Mouse (Mus musculus): Measurements from ENCODE around the gene Pigt.

The Pigt gene
- long read RNA-seq, experiment 1, partial matches to known transcripts: 0 of 1 reads
- long read RNA-seq, experiment 1, other reads (novel, unspliced or antisense): 0 of 1 reads
- long read RNA-seq, experiment 2: 0 reads

DNA sequence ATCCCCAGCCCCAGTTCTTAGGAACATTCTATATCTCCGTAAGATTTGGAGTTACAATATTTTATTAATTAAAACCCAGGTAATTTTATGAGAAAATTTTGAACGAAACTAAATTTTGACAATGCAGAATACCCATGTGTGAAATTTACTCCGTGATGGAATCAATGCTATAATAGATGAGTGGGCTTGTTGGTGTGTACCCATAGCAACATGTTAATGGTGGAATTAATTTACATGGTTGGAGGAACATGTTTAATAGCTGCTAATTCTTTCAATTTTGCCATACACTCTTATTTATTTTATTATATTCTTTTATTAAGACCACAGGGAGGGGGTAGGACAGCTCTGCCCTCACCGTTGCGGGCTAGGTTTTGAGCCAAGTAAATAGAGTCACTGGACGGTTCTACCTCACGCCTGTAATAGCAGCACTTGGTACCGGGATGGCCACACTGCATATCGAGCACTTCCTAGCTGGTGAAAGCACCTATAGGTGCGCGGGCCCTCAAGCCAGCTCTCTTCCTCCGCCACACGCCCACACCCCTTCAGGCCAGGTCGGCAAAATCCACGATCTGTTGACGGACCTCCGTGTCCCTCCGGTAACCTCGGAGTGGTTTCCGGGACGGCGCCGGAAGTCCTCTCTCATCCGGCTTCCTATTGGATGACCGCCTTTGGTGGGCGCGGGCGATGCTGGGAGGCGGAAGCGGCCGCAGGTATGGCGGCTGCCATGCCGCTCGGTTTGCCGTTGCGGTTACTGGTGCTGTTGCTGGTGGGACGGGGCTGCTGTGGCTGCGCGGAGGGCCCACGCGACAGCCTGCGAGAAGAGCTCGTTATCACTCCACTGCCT is at the start of gene Pigt:
Pigt (plus strand) TSS at position 674 of the 844 bp plus-strand sequence.
- intact Hi-C loops (cut with DNase I): no loop called here

- intact Hi-C loops (cut with DNase I): no loop called here
These were observed 49.2 kb upstream of the Pigt start for GRCm38 (mm10) chr2:164448140-164448539.

DNA sequence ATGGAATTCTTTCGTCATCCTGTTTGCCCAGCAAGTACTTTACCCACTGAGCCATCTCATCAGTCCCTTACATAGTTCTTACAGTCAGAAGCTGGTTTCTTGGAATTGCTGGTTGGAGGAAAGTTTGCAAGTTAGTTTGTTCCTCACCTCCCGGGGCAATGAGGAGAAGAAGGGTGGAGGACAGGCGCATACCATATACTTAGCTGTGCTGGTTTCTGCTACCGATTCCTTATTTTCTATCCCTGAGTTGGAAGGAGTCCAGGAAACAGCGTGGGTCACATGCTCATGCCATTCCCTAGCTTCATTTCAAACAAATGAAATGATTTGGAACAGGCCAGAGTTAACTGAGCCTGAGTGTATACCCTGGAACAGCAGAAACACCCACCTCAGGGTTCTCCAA is 48.4 kb upstream of the Pigt start:
- intact Hi-C loops (cut with DNase I): no loop called here

DNA sequence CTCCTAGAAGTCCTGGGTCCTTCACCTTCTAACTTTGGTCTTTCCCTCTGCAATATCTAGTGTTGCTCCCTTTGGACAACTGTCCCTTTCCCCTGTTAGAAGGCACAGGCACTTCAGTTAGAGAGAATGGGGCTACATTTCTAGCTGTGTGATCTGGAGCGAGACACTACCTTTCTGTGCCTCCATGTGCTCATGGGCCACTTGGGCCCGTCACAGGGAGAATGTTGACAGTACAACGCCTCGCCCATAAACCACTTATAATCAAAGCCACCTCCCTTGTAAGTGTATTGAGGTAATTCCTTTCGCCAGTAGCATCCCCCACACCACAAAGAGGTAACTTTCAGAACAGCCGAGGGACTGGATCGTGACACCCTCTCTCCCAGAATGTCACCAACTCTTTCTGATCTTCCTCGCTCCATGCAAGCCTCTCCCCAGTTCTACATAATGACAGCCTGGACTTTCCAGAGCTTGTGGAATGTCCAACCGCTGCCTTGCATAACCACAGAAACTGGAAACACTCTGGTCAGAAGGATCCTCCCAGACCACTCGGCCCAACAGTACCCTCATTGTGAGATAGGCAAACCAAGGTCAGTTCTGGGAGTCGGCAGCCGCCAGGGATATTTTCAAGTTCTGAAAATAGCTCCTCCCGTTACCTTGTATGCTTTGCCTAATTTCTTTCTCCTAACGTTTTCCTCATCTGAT is 47.8 kb upstream of the Pigt start:
- intact Hi-C loops (cut with DNase I): no loop called here

- intact Hi-C loops (cut with DNase I): no loop called here
These were observed 45.2 kb upstream of the Pigt start for GRCm38 (mm10) chr2:164452000-164452676.

DNA sequence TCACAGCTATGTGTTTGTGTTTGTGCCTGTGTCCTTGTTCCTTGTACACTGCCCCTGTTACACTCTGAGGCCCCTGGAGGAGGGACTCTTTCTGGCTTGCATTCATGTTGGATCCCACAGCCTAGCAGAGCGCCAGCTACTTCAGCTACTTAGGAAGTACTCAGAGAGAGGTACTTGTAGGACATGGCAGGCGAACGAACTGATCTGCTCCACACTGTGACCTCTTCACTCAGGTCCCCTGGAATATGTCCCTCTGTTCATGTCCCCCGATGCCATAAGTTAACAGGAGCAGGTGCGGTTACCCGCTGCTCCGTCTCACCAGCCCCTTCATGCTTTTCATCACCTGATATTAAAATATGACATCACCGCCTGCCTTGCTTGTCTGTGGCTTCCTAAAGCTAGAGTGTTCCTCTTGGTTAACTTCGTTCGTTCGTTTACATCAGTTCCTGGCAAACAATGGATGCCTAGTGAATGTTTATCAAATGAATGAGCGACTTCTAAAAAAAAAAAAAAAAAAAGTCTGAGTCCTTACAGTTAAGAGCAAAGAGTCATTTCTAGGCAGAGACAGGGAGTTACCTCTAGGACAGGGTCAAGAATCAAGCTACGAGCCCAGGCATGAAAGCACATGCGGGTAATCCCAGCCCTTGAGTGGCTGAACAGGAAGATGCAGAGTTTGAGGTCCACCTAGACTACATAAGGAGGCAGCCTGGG is 44.1 kb upstream of the Pigt start:
- intact Hi-C loops (cut with DNase I): no loop called here

GRCm38 (mm10) chr2:164453887-164454500 is 43.3 kb upstream of the Pigt start:
- intact Hi-C loops (cut with DNase I): no loop called here

GRCm38 (mm10) chr2:164454846-164455245 is 42.5 kb upstream of the Pigt start:
- intact Hi-C loops (cut with DNase I): loop anchor here (5.0 kb wide), 1 partner anchor 38 kb away; no protein-coding TSS in a partner anchor

- intact Hi-C loops (cut with DNase I): loop anchor here (5.0 kb wide), 1 partner anchor 38 kb away; no protein-coding TSS in a partner anchor
These were observed 41.7 kb upstream of the Pigt start for GRCm38 (mm10) chr2:164455421-164456190.

DNA sequence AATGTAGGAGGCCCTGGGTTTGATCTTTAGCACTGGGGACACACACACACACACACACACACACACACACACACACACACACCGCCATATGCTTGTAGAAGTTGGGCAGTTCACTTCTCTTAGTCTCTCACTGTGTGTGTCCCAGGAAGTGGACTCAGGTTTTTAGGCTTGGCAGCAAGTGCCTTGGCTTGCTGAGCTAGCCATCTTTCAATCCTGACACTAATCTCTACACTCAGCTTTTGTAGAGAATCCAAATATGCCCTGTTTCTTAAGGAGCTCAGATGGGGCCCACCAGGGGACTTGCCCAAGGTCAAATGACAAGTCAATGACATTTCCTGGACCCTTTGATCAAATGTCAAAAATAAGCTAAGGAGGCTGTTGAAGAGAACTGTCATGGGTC is 40.9 kb upstream of the Pigt start:
- intact Hi-C loops (cut with DNase I): loop anchor here (5.0 kb wide), 1 partner anchor 39 kb away; no protein-coding TSS in a partner anchor

GRCm38 (mm10) chr2:164456864-164457300 is 40.4 kb upstream of the Pigt start, which contains the start of gene Sys1:
Sys1 (plus strand) TSS chr2:164456964.
- intact Hi-C loops (cut with DNase I): loop anchor here (5.0 kb wide), 1 partner anchor 40 kb away; no protein-coding TSS in a partner anchor

DNA sequence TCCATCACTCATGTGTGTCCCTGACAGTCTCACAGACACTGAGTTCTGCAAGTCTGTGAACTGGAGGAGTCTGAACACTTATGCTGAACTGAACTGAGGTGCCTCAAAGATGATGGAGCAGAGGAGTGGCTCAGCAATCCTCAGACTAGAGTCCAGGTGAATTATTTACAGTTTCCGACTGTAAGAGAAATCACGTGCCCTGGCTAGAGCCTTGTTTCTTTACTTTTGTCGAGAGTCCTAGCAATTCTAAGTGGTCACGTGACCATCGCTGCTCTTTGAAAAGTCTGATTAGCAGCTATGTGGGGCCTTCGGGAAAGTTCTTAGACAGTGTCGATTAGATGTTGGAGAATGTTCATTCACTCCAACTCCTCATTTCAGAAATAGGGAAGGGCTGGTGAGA is 39.4 kb upstream of the Pigt start:
- intact Hi-C loops (cut with DNase I): loop anchor here (5.0 kb wide), 1 partner anchor 41 kb away; no protein-coding TSS in a partner anchor

- intact Hi-C loops (cut with DNase I): loop anchor here (5.0 kb wide), 1 partner anchor 41 kb away; no protein-coding TSS in a partner anchor
These were observed 38.8 kb upstream of the Pigt start for GRCm38 (mm10) chr2:164458535-164458934.

DNA sequence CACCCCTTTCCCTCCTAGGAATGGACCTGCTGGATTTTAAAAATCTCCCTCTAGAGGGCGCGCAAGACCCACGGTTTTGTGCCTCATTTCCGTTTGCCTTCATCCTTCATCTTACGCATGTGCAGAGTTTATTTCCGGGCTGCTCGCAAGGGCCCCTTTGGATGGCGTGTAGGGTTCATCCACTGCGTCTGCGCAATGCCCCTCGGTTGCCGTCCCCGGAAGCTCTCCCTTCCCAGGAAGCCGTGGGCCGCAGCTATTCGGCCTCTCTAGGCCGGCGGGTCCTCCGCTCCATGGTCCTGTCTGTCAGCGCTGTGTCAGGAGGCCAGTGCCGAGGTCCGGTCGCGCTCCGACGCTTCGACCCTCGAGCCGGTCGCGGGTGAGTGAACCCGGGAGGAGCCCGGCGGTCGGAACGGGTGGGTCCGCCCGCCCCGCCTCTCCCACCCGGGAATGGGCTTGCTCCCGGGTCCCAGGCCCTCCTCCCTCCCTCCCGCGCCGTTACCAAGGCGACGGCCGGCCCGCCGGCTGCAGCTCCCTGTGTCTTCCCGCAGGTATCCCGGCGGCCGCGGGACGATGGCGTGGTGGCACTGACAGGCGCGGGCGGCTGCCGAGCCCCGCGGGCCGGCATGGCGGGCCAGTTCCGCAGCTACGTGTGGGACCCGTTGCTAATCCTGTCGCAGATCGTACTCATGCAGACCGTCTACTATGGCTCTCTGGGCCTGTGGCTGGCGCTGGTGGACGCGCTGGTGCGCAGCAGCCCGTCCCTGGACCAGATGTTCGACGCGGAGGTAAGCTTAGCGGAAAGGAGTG is 36.4 kb upstream of the Pigt start, which contains the start of gene Gm20458:
Gm20458 (plus strand) TSS at position 223 of the 807 bp plus-strand sequence.
- intact Hi-C loops (cut with DNase I): no loop called here

DNA sequence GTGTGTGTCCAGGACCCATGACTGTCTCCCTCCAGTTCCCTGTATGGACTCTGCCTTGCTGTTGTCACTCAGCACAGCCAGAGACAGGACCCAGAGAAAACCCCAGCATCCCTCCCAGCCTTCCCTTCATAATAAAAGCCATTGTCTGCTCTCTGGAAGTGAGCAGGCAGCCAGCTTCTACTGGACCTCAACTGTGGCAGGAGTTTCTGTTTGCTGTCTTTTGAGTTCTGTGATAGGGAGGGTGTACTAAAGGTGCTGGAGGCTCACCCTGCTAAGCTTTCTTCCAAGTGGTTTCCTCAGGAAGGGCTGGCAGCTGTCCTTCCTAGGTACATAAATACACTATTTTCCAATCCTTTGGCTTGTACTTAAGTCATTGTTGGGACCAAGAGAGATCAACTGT is 32.2 kb upstream of the Pigt start:
- intact Hi-C loops (cut with DNase I): no loop called here

DNA sequence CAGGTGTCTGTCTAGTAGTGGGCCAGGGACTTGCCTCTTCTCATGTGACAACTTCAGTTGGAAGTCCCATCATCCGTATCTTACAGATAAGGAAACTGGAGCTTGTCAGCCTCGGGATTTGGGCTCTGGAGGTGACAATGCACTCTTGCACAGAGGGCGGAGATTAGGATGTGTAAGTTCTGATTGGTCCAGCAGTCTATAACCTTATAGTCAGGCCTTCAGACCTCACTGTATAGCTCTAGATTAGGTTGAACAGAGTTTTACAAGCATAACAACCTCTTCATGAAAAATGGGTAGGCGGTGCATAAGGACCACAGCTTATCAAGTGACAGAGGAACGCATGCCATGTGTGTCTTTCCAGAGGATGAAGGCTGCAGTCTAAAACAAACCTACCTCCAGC is 30.5 kb upstream of the Pigt start:
- intact Hi-C loops (cut with DNase I): no loop called here

DNA sequence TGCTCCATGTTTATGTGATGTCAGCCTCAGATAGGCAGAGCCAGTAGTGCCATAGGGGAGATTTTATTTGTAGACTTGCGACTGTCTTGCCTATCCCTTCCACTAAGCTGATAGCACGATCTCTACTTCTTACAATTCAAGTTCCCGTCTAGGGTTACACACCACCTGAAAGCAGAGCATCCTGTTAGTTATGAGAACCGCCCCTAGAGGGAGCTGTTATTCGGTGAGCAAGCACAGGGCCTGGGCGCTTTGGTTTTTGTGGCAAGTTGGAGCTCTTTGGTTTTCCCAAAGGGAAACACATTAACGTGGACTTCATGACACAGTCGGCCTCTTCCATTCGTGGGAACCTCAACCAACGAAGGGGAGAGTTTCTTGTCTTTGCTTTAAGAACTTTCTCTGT is 27.1 kb upstream of the Pigt start:
- intact Hi-C loops (cut with DNase I): loop anchor here (5.0 kb wide), 1 partner anchor 47 kb away; no protein-coding TSS in a partner anchor

- intact Hi-C loops (cut with DNase I): loop anchor here (5.0 kb wide), 1 partner anchor 44 kb away; no protein-coding TSS in a partner anchor
These were observed 23.7 kb upstream of the Pigt start, which contains the start of gene Trp53tg5 for GRCm38 (mm10) chr2:164473624-164474023. Trp53tg5 (minus strand) TSS chr2:164473724.
